Mouse (Mus musculus) ES-E14 (cell line): ENCODE measurements around the gene Crybb1. TPM values are rescaled to one million over a fixed set of nuclear protein-coding genes. Genes with fewer than 3 reads are reported as not detected.

ENCODE experiments used
- DNase-seq: peaks from one replicate; pipeline ENCODE4 v3.0.0-alpha.2; 2013; ENCODE audit warnings: low read depth, low spot score
- H3K27ac ChIP-seq: 2 replicates; pipeline ENCODE4 v1.5.1; 2012; ENCODE audit warnings: low read depth, mild to moderate bottlenecking, low read length, moderate library complexity, mixed read lengths; ENCODE audit not compliant: poor library complexity, insufficient read depth, severe bottlenecking
- H3K36me3 ChIP-seq: 2 replicates; pipeline ENCODE4 v1.6.1; 2012; ENCODE audit warnings: mild to moderate bottlenecking, low read length, moderate library complexity, mixed read lengths; ENCODE audit not compliant: control insufficient read depth, poor library complexity, insufficient read depth, severe bottlenecking
- H3K4me1 ChIP-seq, 2 experiments: fragments of 150-350 bp in 1 of 2; sonication (generic) in 1 of 2; 2 replicates each; pipeline ENCODE4 v1.6.1; 2012; ENCODE audit warnings: low read length in 2 of 2, mild to moderate bottlenecking in 1 of 2, mixed read lengths in 1 of 2; ENCODE audit not compliant: control insufficient read depth in 2 of 2, insufficient read depth in 2 of 2, poor library complexity in 1 of 2
- H3K4me3 ChIP-seq, 2 experiments: fragments of 150-350 bp in 1 of 2; sonication (generic) in 1 of 2; 2 replicates each; pipeline ENCODE4 v1.5.1; 2012; ENCODE audit warnings: low read length in 2 of 2, low read depth in 1 of 2, mild to moderate bottlenecking in 1 of 2, mixed read lengths in 1 of 2; ENCODE audit not compliant: insufficient read depth in 1 of 2, poor library complexity in 1 of 2, severe bottlenecking in 1 of 2
- H3K9ac ChIP-seq: 2 replicates; pipeline ENCODE4 v1.6.1; 2012; ENCODE audit warnings: low read depth, mild to moderate bottlenecking, low read length, mixed read lengths; ENCODE audit not compliant: poor library complexity, insufficient read depth, severe bottlenecking
- H3K9me3 ChIP-seq: fragments of 150-350 bp; sonication (generic); 2 replicates; pipeline ENCODE4 v1.6.1; 2012; ENCODE audit warnings: low read depth, mild to moderate bottlenecking, low read length; ENCODE audit not compliant: control insufficient read depth, insufficient read depth
- CHD2 ChIP-seq: IDR thresholded peaks from 2 replicates; pipeline ENCODE4 v1.6.1; 2014; ENCODE audit warnings: mild to moderate bottlenecking, low read depth, low read length, inconsistent platforms
- HCFC1 ChIP-seq: IDR thresholded peaks from 2 replicates; pipeline ENCODE4 v1.6.1; 2012; ENCODE audit warnings: low read length, inconsistent platforms, borderline replicate concordance; ENCODE audit not compliant: insufficient read depth
- MAFK ChIP-seq: IDR thresholded peaks from 2 replicates; pipeline ENCODE4 v1.6.1; 2014; ENCODE audit warnings: mild to moderate bottlenecking, low read depth, low read length, inconsistent platforms; ENCODE audit not compliant: insufficient read depth
- ZC3H11A ChIP-seq: IDR thresholded peaks from 2 replicates; pipeline ENCODE4 v1.6.1; 2012; ENCODE audit warnings: low read depth, mild to moderate bottlenecking, inconsistent platforms, low read length, borderline replicate concordance
- ZNF384 ChIP-seq: IDR thresholded peaks from 2 replicates; pipeline ENCODE4 v1.6.1; 2012; ENCODE audit warnings: low read depth, low read length, inconsistent platforms
- in situ Hi-C, 2 experiments: fragments of 600-800 bp; cut with MboI; formaldehyde crosslinking; loops; one replicate each; pipeline ENCODE4 v1.15.1; 2025; ENCODE audit warnings: low sequenced_read_pairs in 2 of 2, inconsistent platforms in 1 of 2; ENCODE audit not compliant: unreplicated experiment in 2 of 2
- total RNA-seq: library from RNA; depleted of rRNA; stranded (reverse); fragments of 300-350 nt; gene quantifications from 2 replicates; pipeline ENCODE4 v1.2.3, GENCODE M21; 2012; rRNA removed

The Crybb1 gene
- total RNA-seq, 1 experiment: not detected

- Histone ChIP-seq H3K36me3 (peaks cover 6% of the 10 kb centered on the region; the same call in 1 of the 2 replicates), H3K9ac (no peak overlapping the region), H3K27ac (no peak overlapping the region), H3K4me3 (no peak overlapping the region), H3K4me1 (peaks cover 5 to 21% of the 10 kb centered on the region in 2 experiments; a peak in 3 of 4 replicates), H3K9me3 (no peaks in the 10 kb centered on the region)
- no peak for DNase-seq
- in situ Hi-C loops: no loop called here
- TF ChIP-seq ZC3H11A (no peak), CHD2 (no peak), HCFC1 (no peak), ZNF384 (no peak), MAFK (no peak)
These were observed 46.7 kb downstream of the Crybb1 start for GRCm38 (mm10) chr5:112302310-112302709.

- Histone ChIP-seq H3K4me1 (peaks cover 0 to 5% of the 10 kb centered on the region in 2 experiments; a peak in 1 of 4 replicates), H3K4me3 (no peak overlapping the region), H3K9ac (no peak overlapping the region), H3K36me3 (peaks cover 21% of the 10 kb centered on the region), H3K9me3 (no peaks in the 10 kb centered on the region), H3K27ac (no peak overlapping the region)
- DNase-seq: no peak
- in situ Hi-C loops: no loop called here
- TF ChIP-seq CHD2 (no peak), ZNF384 (no peak), MAFK (no peak), ZC3H11A (no peak), HCFC1 (no peak)
These were observed 50.2 kb downstream of the Crybb1 start for GRCm38 (mm10) chr5:112305842-112306241.

DNA sequence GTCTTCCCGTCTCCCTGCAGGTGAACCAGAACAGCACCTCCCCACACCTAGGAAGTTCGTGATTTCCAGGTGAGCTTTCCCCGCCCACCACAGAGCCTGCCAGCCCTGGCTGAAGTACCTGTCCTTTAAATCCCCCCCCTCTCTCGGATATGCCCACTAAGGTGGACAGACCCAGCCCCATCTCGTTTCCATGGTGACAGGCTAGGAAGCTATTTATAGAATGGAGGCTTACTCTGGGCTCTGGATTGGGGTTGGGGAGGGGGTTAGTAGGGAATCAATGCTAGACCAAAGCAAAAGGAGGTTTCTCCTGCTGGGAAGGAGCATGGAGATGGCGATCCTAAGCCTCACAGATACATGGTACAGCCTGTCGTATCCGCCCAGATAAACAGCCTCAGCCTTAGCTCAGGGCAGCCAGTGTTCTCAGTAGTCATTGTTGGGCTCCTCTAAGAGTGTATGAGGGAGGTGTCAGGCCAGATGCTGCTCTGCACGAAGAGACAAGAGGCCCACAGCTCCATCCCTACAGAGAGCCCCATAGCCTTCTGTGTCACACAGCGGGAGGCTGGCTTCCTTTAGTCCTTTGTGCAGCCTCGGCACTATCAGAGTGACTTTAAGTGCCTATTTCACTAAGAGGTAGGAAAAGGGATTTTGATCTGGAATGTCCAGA lies 57.7 kb downstream of the Crybb1 start:
- no peaks in the 10 kb centered on the region; a peak in 1 of 4 replicates for H3K4me1 ChIP-seq
- no peak for DNase-seq
- peaks cover 23% of the 10 kb centered on the region for H3K36me3 ChIP-seq
- no peak overlapping the region for H3K4me3 ChIP-seq
- no peak for TF ChIP-seq CHD2
- TF ChIP-seq HCFC1: no peak
- TF ChIP-seq ZNF384: no peak
- no peak for TF ChIP-seq ZC3H11A
- TF ChIP-seq MAFK: no peak
- H3K27ac ChIP-seq: no peak overlapping the region
- in situ Hi-C loops: no loop called here
- H3K9ac ChIP-seq: no peak overlapping the region
- no peaks in the 10 kb centered on the region for H3K9me3 ChIP-seq

- H3K9me3 ChIP-seq: no peaks in the 10 kb centered on the region
- TF ChIP-seq ZC3H11A (no peak), MAFK (no peak), HCFC1 (no peak), CHD2 (no peak), ZNF384 (no peak)
- H3K27ac ChIP-seq: no peak overlapping the region
- in situ Hi-C loops: no loop called here
- H3K4me1 ChIP-seq: peaks cover 0 to 4% of the 10 kb centered on the region in 2 experiments; a peak in 2 of 4 replicates
- H3K4me3 ChIP-seq: no peak overlapping the region
- H3K36me3 ChIP-seq: peaks cover 4% of the 10 kb centered on the region
- H3K9ac ChIP-seq: no peak overlapping the region
- DNase-seq: no peak
These were observed 60.9 kb downstream of the Crybb1 start for GRCm38 (mm10) chr5:112316468-112316867.

- no peak overlapping the region for H3K27ac ChIP-seq
- H3K36me3 ChIP-seq: peaks cover 4% of the 10 kb centered on the region
- no peak for DNase-seq
- in situ Hi-C loops: no loop called here
- H3K9ac ChIP-seq: no peak overlapping the region
- no peak overlapping the region for H3K4me3 ChIP-seq
- H3K4me1 ChIP-seq: peaks cover 0 to 4% of the 10 kb centered on the region in 2 experiments; a peak in 2 of 4 replicates
- H3K9me3 ChIP-seq: no peaks in the 10 kb centered on the region
- TF ChIP-seq ZC3H11A (no peak), CHD2 (no peak), MAFK (no peak), ZNF384 (no peak), HCFC1 (no peak)
These were observed 61.7 kb downstream of the Crybb1 start for GRCm38 (mm10) chr5:112317328-112317727.

Other genes starting within 250 kb of the Crybb1 start
- 0.31 and 0.69 TPM in 2 replicates for gene Cryba4, start 3.3 kb upstream of the Crybb1 start, total RNA-seq
- 82.7 and 103 TPM in 2 replicates for gene Tpst2, start 20.9 kb downstream of the Crybb1 start, total RNA-seq
- gene Tfip11, start 70.5 kb downstream of the Crybb1 start, total RNA-seq: 38.1 and 38.9 TPM in 2 replicates
- gene Srrd, start 87.2 kb downstream of the Crybb1 start, total RNA-seq: 25.8 and 32.0 TPM in 2 replicates
- gene Hps4, start 87.3 kb downstream of the Crybb1 start, total RNA-seq: 19.5 and 30.8 TPM in 2 replicates
- gene Gm6583, start 100.2 kb downstream of the Crybb1 start, total RNA-seq: 0.16 and 0.18 TPM in 2 replicates
- gene Asphd2, start 139.1 kb downstream of the Crybb1 start, total RNA-seq: 4.6 and 7.2 TPM in 2 replicates
- 0.09 TPM in 1 of 2 replicates, not detected in the other for gene Gm6588, start 193.6 kb downstream of the Crybb1 start, total RNA-seq